ENCODE assay signal across 10 mouse cellular contexts in the genomic region with DNA sequence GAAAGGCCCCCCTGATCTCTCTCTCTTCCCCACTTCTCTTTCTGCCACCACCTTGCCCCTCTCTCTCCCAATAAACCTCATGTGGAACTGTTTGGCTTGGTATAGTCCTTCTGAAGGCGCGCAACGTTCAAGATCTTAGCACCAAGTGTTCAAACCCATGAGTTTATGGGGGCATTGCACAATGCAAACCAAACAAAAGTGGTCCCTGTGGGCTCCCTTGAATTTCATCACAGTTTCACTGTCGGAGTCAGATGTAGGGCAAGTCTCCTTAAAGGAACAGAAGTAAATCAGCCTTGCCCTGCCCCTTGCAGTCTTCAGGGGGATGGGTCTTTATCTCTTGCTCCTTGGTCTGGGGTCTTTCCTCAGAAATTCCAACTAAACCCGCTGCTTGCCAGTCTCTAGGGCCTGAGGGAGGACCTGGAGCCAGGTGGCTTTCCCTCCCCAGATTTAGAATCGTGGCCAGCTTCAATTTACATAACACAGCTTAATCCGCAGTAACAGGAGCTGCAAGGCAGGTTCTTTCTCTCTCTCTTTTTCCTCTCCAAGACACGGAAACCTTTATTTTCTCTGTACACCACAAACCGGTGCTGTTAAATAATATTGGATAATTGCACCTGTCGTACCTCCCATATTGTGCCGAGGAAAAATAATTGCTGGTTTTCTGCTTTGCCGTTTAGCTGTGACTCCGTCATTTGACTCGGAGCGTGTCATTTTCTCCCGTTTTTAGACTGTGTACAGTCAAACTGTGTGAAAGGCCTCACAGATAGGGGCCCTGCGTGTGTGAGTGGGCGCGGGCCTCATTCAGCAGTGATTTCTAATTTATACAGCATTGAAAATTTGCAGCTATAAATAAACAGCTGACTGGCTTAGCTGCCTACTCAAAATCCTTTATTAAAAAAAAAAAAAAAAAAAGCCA.
DNase-seq lines count a peak whose midpoint lies in the region; ATAC-seq and TF ChIP-seq lines count a peak whose summit lies in the region.
"Had no signal": no experiment of that assay in that cellular context is flagged by ENCODE, and none has a peak within 500 bp of the region (broad histone marks: within the 10 kb centered on the region; RNA-seq: fewer than 3 reads in every experiment).

No protein-coding gene starts in this region.

- peaks cover 2 to 16% of the 10 kb centered on the region in 2 experiments; a peak in 1 of 4 replicates for H3K4me1 ChIP-seq in ES-E14 (ENCODE audit: control insufficient read depth in 2 of 2, insufficient read depth in 2 of 2, low read length in 2 of 2, poor library complexity in 1 of 2)
- H3K4me1 ChIP-seq in forebrain, embryonic 15.5 days: peaks cover 23% of the 10 kb centered on the region
- peaks cover 25% of the 10 kb centered on the region for H3K4me1 ChIP-seq in midbrain, embryonic 12.5 days
- H3K4me1 ChIP-seq in liver, embryonic 11.5 days (replicated peaks; ENCODE audit: control insufficient read depth, insufficient read depth, low read length): no peaks in the 10 kb centered on the region
- H3K4me1 ChIP-seq: stomach, embryonic 15.5 days had no signal

- ATAC-seq in forebrain, embryonic 15.5 days (replicated peaks): peak; percentile 93
- ATAC-seq in midbrain, embryonic 12.5 days (ENCODE audit: low FRiP score, low read depth): no peak
- ATAC-seq in liver, embryonic 11.5 days (replicated peaks; ENCODE audit: low FRiP score): no peak

- H3K4me3 ChIP-seq in ES-E14 (ENCODE audit: insufficient read depth in 1 of 2, low read depth in 1 of 2, low read length in 2 of 2, poor library complexity in 1 of 2, severe bottlenecking in 1 of 2): no peak overlapping the region
- 0 out of 2 replicates have a peak overlapping the region, but pooled peaks have one; percentile 1 for H3K4me3 ChIP-seq in forebrain, embryonic 15.5 days
- H3K4me3 ChIP-seq in midbrain, embryonic 12.5 days: no peak overlapping the region
- H3K4me3 ChIP-seq in liver, embryonic 11.5 days (ENCODE audit: low read depth, low read length): no peak overlapping the region
- H3K4me3 ChIP-seq: heart, embryonic 15.5 days; stomach, embryonic 15.5 days had no signal

- DNase-seq in ES-E14 (ENCODE audit: low read depth, low spot score): no peak
- peak; percentile 44 for DNase-seq in R1 (ENCODE audit: low read depth, low spot score)
- DNase-seq in lung, adult 18-20 months: no peak
- no peak for DNase-seq in liver, embryonic 11.5 days (ENCODE audit: low spot score)
- DNase-seq in ovary, postnatal 36 days (ENCODE audit: low spot score): no peak
- DNase-seq: embryo, embryonic 11 days had no signal

- no peaks in the 10 kb centered on the region for H3K27me3 ChIP-seq in forebrain, embryonic 15.5 days
- H3K27me3 ChIP-seq in midbrain, embryonic 12.5 days: 0 out of 2 replicates have a peak, but pooled peaks cover 4% of the 10 kb centered on the region
- no peaks in the 10 kb centered on the region for H3K27me3 ChIP-seq in liver, embryonic 11.5 days (replicated peaks; ENCODE audit: control insufficient read depth, insufficient read depth, low read length)
- H3K27me3 ChIP-seq: heart, embryonic 15.5 days; stomach, embryonic 15.5 days had no signal

- H3K9ac ChIP-seq in ES-E14 (ENCODE audit: insufficient read depth, low read depth, low read length, poor library complexity, severe bottlenecking): no peak overlapping the region
- H3K9ac ChIP-seq in forebrain, embryonic 15.5 days (replicated peaks): peak overlapping the region; percentile 22; the same call in 1 of the 2 replicates
- no peak overlapping the region for H3K9ac ChIP-seq in midbrain, embryonic 12.5 days (replicated peaks)
- no peak overlapping the region for H3K9ac ChIP-seq in liver, embryonic 11.5 days (ENCODE audit: low read depth, low read length)
- H3K9ac ChIP-seq: heart, embryonic 15.5 days; stomach, embryonic 15.5 days had no signal

- WGBS in forebrain, embryonic 15.5 days: 23% methylated on average over 19 of the region's 19 CpGs
- WGBS in midbrain, embryonic 12.5 days: 43% methylated on average over 19 of the region's 19 CpGs
- WGBS in liver, embryonic 11.5 days: 63% methylated on average over 19 of the region's 19 CpGs

- in situ Hi-C loops in ES-E14 (cut with MboI; ENCODE audit: low sequenced_read_pairs in 2 of 2, unreplicated experiment in 2 of 2): no loop called here

- H3K4me2 ChIP-seq in forebrain, embryonic 15.5 days (replicated peaks): peak overlapping the region; percentile 29
- peak overlapping the region; percentile 21 for H3K4me2 ChIP-seq in midbrain, embryonic 12.5 days (replicated peaks)
- H3K4me2 ChIP-seq in liver, embryonic 11.5 days: no peak overlapping the region
- H3K4me2 ChIP-seq: heart, embryonic 15.5 days; stomach, embryonic 15.5 days had no signal

- no peaks in the 10 kb centered on the region for H3K9me3 ChIP-seq in ES-E14 (ENCODE audit: control insufficient read depth, insufficient read depth, low read depth, low read length)
- H3K9me3 ChIP-seq in forebrain, embryonic 15.5 days: no peaks in the 10 kb centered on the region
- H3K9me3 ChIP-seq in midbrain, embryonic 12.5 days: no peaks in the 10 kb centered on the region
- no peaks in the 10 kb centered on the region for H3K9me3 ChIP-seq in liver, embryonic 11.5 days (ENCODE audit: control insufficient read depth, low read length)
- H3K9me3 ChIP-seq: heart, embryonic 15.5 days; stomach, embryonic 15.5 days had no signal

- H3K36me3 ChIP-seq in ES-E14 (ENCODE audit: control insufficient read depth, insufficient read depth, low read length, poor library complexity, severe bottlenecking): no peaks in the 10 kb centered on the region
- H3K36me3 ChIP-seq in forebrain, embryonic 15.5 days: no peaks in the 10 kb centered on the region
- H3K36me3 ChIP-seq in midbrain, embryonic 12.5 days: no peaks in the 10 kb centered on the region
- H3K36me3 ChIP-seq in liver, embryonic 11.5 days (ENCODE audit: control insufficient read depth, insufficient read depth, low read length): no peaks in the 10 kb centered on the region
- H3K36me3 ChIP-seq: heart, embryonic 15.5 days; stomach, embryonic 15.5 days had no signal

- no peak overlapping the region for H3K27ac ChIP-seq in ES-E14 (ENCODE audit: insufficient read depth, low read depth, low read length, poor library complexity, severe bottlenecking)
- peak overlapping the region; percentile 60 for H3K27ac ChIP-seq in forebrain, embryonic 15.5 days (replicated peaks)
- H3K27ac ChIP-seq in midbrain, embryonic 12.5 days (replicated peaks): no peak overlapping the region
- H3K27ac ChIP-seq in liver, embryonic 11.5 days (ENCODE audit: low read depth, low read length): no peak overlapping the region
- H3K27ac ChIP-seq: heart, embryonic 15.5 days; stomach, embryonic 15.5 days had no signal

TF ChIP-seq in ES-E14, 5 proteins besides CTCF, POLR2A, EP300 and RAD21:
- TF ChIP-seq ZNF384 (IDR thresholded peaks at IDR 0.05; ENCODE audit: low read depth, low read length) (0 out of 2 replicates have a peak, but pooled peaks have one; percentile 9), MAFK (IDR thresholded peaks at IDR 0.05; ENCODE audit: insufficient read depth, low read depth, low read length) (no peak)
TF ChIP-seq in ES-E14: peak in this region for 1.
